Mouse (Mus musculus): ENCODE measurements around the gene Ifna9. TPM values are rescaled to one million over a fixed set of nuclear protein-coding genes. Genes with fewer than 3 reads are reported as not detected.

Gene Ifna9
- polyA plus RNA-seq, 1 experiment from 2014 or later = not detected

- no peak for ATAC-seq (ENCODE audit: low read depth)
- 28% methylated on average over 1 of the region's 1 CpGs for WGBS
- no peaks in the 10 kb centered on the region for H3K9me3 ChIP-seq (ENCODE audit: control insufficient read depth, low read length)
- H3K27ac ChIP-seq (ENCODE audit: low read length) = no peak overlapping the region
- H3K9ac ChIP-seq (ENCODE audit: low read length) = no peak overlapping the region
- no peak overlapping the region for H3K4me3 ChIP-seq (ENCODE audit: low read length)
- no peaks in the 10 kb centered on the region for H3K36me3 ChIP-seq (ENCODE audit: control insufficient read depth, insufficient read depth, low read length)
- H3K4me2 ChIP-seq (ENCODE audit: low read depth, low read length) = no peak overlapping the region
- H3K27me3 ChIP-seq (ENCODE audit: control insufficient read depth, insufficient read depth, low read depth, low read length) = no peaks in the 10 kb centered on the region
- no peaks in the 10 kb centered on the region for H3K4me1 ChIP-seq (replicated peaks; ENCODE audit: control insufficient read depth, insufficient read depth, low read length)
Measured at GRCm38 (mm10) chr4:88547986-88548385, 44.2 kb downstream of the Ifna9 start.

DNA sequence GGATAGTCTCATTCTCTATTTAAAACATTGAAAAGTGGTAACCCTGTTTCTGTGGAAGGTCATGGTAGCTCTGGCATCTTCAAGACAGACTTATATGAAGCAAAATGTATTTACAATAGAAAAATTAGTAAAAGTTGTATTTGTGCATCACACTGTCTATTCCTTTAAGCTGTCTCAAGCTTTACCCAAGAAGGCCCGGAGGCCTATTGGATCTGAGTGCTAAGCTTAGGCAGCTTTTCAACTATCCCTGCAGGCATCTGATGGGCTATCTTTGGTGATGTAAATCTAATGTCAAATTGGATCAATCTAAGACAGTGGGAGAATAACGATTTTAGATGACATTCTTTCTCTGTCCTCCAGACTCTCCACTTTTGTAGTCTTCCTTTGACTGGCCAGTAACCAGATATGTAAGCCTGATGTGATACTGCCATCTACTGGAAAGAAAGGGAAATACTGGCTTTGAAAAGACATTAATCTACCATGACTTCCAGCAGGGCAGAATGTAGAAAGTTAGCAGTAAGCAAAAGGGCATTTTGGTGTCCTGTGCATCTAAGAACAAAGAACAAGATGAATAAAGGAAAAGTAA lies 48.4 kb downstream of the Ifna9 start:
- Histone ChIP-seq H3K9ac (ENCODE audit: low read length) (no peak overlapping the region), H3K4me2 (ENCODE audit: low read depth, low read length) (no peak overlapping the region), H3K27ac (ENCODE audit: low read length) (no peak overlapping the region), H3K27me3 (ENCODE audit: control insufficient read depth, insufficient read depth, low read depth, low read length) (no peaks in the 10 kb centered on the region), H3K36me3 (ENCODE audit: control insufficient read depth, insufficient read depth, low read length) (no peaks in the 10 kb centered on the region), H3K4me1 (replicated peaks; ENCODE audit: control insufficient read depth, insufficient read depth, low read length) (no peaks in the 10 kb centered on the region), H3K4me3 (ENCODE audit: low read length) (no peak overlapping the region), H3K9me3 (ENCODE audit: control insufficient read depth, low read length) (no peaks in the 10 kb centered on the region)
- WGBS = 47% methylated on average over 2 of the region's 2 CpGs
- peak; percentile 60; the same call in 1 of the 2 replicates for ATAC-seq (ENCODE audit: low read depth)

Other genes with a start within 250 kb of the Ifna9 start
- 9.4 and 10.0 TPM in 2 replicates for gene Hacd4, start 153.5 kb downstream of the Ifna9 start, polyA plus RNA-seq (2015; fragmentation: Nextera tagmentation; extraction: Ambion mirVana)
- not detected in 2 replicates for gene Ifnb1, start 69.6 kb downstream of the Ifna9 start, polyA plus RNA-seq (2015; fragmentation: Nextera tagmentation; extraction: Ambion mirVana)
- not detected in 2 replicates for gene Ifna15, start 34.1 kb downstream of the Ifna9 start, polyA plus RNA-seq (2015; fragmentation: Nextera tagmentation; extraction: Ambion mirVana)
- not detected in 2 replicates for gene Ifna14, start 20.6 kb downstream of the Ifna9 start, polyA plus RNA-seq (2015; fragmentation: Nextera tagmentation; extraction: Ambion mirVana)
- not detected in 2 replicates for gene Ifna12, start 11.0 kb upstream of the Ifna9 start, polyA plus RNA-seq (2015; fragmentation: Nextera tagmentation; extraction: Ambion mirVana)
- not detected in 2 replicates for gene C87499, start 42.0 kb upstream of the Ifna9 start, polyA plus RNA-seq (2015; fragmentation: Nextera tagmentation; extraction: Ambion mirVana)
- not detected in 2 replicates for gene Ifna13, start 52.1 kb upstream of the Ifna9 start, polyA plus RNA-seq (2015; fragmentation: Nextera tagmentation; extraction: Ambion mirVana)
- gene Ifna16, start 84.5 kb upstream of the Ifna9 start, polyA plus RNA-seq (2015; fragmentation: Nextera tagmentation; extraction: Ambion mirVana) = not detected in 2 replicates
- gene Ifna2, start 91.5 kb upstream of the Ifna9 start, polyA plus RNA-seq (2015; fragmentation: Nextera tagmentation; extraction: Ambion mirVana) = not detected in 2 replicates
- gene Ifnab, start 99.0 kb upstream of the Ifna9 start, polyA plus RNA-seq (2015; fragmentation: Nextera tagmentation; extraction: Ambion mirVana) = not detected in 2 replicates
- gene Gm26566, start 129.4 kb upstream of the Ifna9 start, polyA plus RNA-seq (2015; fragmentation: Nextera tagmentation; extraction: Ambion mirVana) = 0.82 and 1.2 TPM in 2 replicates
- gene Klhl9, start 130.1 kb upstream of the Ifna9 start, polyA plus RNA-seq (2015; fragmentation: Nextera tagmentation; extraction: Ambion mirVana) = 88.1 and 91.8 TPM in 2 replicates
- gene Gm13271, start 162.5 kb upstream of the Ifna9 start, polyA plus RNA-seq (2015; fragmentation: Nextera tagmentation; extraction: Ambion mirVana) = not detected in 2 replicates
- gene Gm13283, start 167.7 kb upstream of the Ifna9 start, polyA plus RNA-seq (2015; fragmentation: Nextera tagmentation; extraction: Ambion mirVana) = 0.31 TPM in 1 of 2 replicates, not detected in the other
- gene Gm13290, start 181.4 kb upstream of the Ifna9 start, polyA plus RNA-seq (2015; fragmentation: Nextera tagmentation; extraction: Ambion mirVana) = 0.38 and 0.49 TPM in 2 replicates
- gene Gm13289, start 184.5 kb upstream of the Ifna9 start, polyA plus RNA-seq (2015; fragmentation: Nextera tagmentation; extraction: Ambion mirVana) = not detected in 2 replicates
- gene Gm13272, start 187.5 kb upstream of the Ifna9 start, polyA plus RNA-seq (2015; fragmentation: Nextera tagmentation; extraction: Ambion mirVana) = not detected in 2 replicates
- 0.34 TPM in 1 of 2 replicates, not detected in the other for gene Ifnz, start 189.7 kb upstream of the Ifna9 start, polyA plus RNA-seq (2015; fragmentation: Nextera tagmentation; extraction: Ambion mirVana)
- gene Gm13276, start 193.3 kb upstream of the Ifna9 start, polyA plus RNA-seq (2015; fragmentation: Nextera tagmentation; extraction: Ambion mirVana) = 0.36 and 1.2 TPM in 2 replicates
- gene Gm13277, start 196.2 kb upstream of the Ifna9 start, polyA plus RNA-seq (2015; fragmentation: Nextera tagmentation; extraction: Ambion mirVana) = not detected in 2 replicates
- gene Gm13278, start 199.2 kb upstream of the Ifna9 start, polyA plus RNA-seq (2015; fragmentation: Nextera tagmentation; extraction: Ambion mirVana) = not detected in 2 replicates
- gene Gm13275, start 202.1 kb upstream of the Ifna9 start, polyA plus RNA-seq (2015; fragmentation: Nextera tagmentation; extraction: Ambion mirVana) = not detected in 2 replicates
- gene Gm13279, start 205.0 kb upstream of the Ifna9 start, polyA plus RNA-seq (2015; fragmentation: Nextera tagmentation; extraction: Ambion mirVana) = not detected in 2 replicates
- gene Gm13285, start 207.3 kb upstream of the Ifna9 start, polyA plus RNA-seq (2015; fragmentation: Nextera tagmentation; extraction: Ambion mirVana) = 1.5 and 1.8 TPM in 2 replicates
- gene Gm13287, start 210.9 kb upstream of the Ifna9 start, polyA plus RNA-seq (2015; fragmentation: Nextera tagmentation; extraction: Ambion mirVana) = not detected in 2 replicates
- gene Gm13288, start 213.1 kb upstream of the Ifna9 start, polyA plus RNA-seq (2015; fragmentation: Nextera tagmentation; extraction: Ambion mirVana) = not detected in 2 replicates
- gene Ifna7, start 223.8 kb upstream of the Ifna9 start, polyA plus RNA-seq (2015; fragmentation: Nextera tagmentation; extraction: Ambion mirVana) = not detected in 2 replicates
- not detected in 2 replicates for gene Ifna11, start 227.6 kb upstream of the Ifna9 start, polyA plus RNA-seq (2015; fragmentation: Nextera tagmentation; extraction: Ambion mirVana)
- gene Ifna6, start 235.0 kb upstream of the Ifna9 start, polyA plus RNA-seq (2015; fragmentation: Nextera tagmentation; extraction: Ambion mirVana) = not detected in 2 replicates
- gene Ifna5, start 243.1 kb upstream of the Ifna9 start, polyA plus RNA-seq (2015; fragmentation: Nextera tagmentation; extraction: Ambion mirVana) = not detected in 2 replicates
- gene Ifna4, start 249.5 kb upstream of the Ifna9 start, polyA plus RNA-seq (2015; fragmentation: Nextera tagmentation; extraction: Ambion mirVana) = not detected in 2 replicates